Mouse (Mus musculus) liver, postnatal 0 days (tissue): ENCODE measurements around the gene Dlk1. TPM values are rescaled to one million over a fixed set of nuclear protein-coding genes. Genes with fewer than 3 reads are reported as not detected.
A peak's percentile ranks its signal among the peaks of the same experiment; 100 is the strongest.

Experiments used
- ATAC-seq: fragments of 200-750 bp; cut with Nextera tagmentation; 2 replicates; pipeline ENCODE4 v1.8.0; 2017; ENCODE audit warnings: mild to moderate bottlenecking, moderate library complexity
- DNase-seq: peaks from one replicate; pipeline ENCODE4 v3.0.0-alpha.2; 2016
- H3K27ac ChIP-seq: fragments of 300-500 bp; sonication (generic); 2 replicates; pipeline ENCODE4 v1.5.1; 2014; ENCODE audit warnings: antibody characterized with exemption, moderate library complexity, mild to moderate bottlenecking, low read depth
- H3K27me3 ChIP-seq: fragments of 300-500 bp; sonication (generic); 2 replicates; pipeline ENCODE4 v1.6.1; 2014; ENCODE audit warnings: low read length, control low read depth, mixed read lengths; ENCODE audit not compliant: insufficient read depth
- H3K36me3 ChIP-seq: fragments of 300-500 bp; sonication (generic); replicated peaks from 2 replicates; pipeline ENCODE4 v1.6.1; 2014; ENCODE audit warnings: mild to moderate bottlenecking, control low read depth, low read length, moderate library complexity, mixed read lengths; ENCODE audit not compliant: insufficient read depth
- H3K4me1 ChIP-seq: fragments of 300-500 bp; sonication (generic); 2 replicates; pipeline ENCODE4 v1.6.1; 2014; ENCODE audit warnings: antibody characterized with exemption, mild to moderate bottlenecking, control low read depth; ENCODE audit not compliant: insufficient read depth
- H3K4me2 ChIP-seq: fragments of 300-500 bp; sonication (generic); 2 replicates; pipeline ENCODE4 v1.6.1; 2014; ENCODE audit warnings: low read depth, mild to moderate bottlenecking, low read length, moderate library complexity, mixed read lengths
- H3K4me3 ChIP-seq: fragments of 300-500 bp; sonication (generic); 2 replicates; pipeline ENCODE4 v1.5.1; 2014; ENCODE audit warnings: low read depth, low read length
- H3K9ac ChIP-seq: fragments of 300-500 bp; sonication (generic); replicated peaks from 2 replicates; pipeline ENCODE4 v1.6.1; 2014; ENCODE audit warnings: mild to moderate bottlenecking, moderate library complexity
- H3K9me3 ChIP-seq: fragments of 300-500 bp; sonication (generic); 2 replicates; pipeline ENCODE4 v1.6.1; 2016; ENCODE audit warnings: mild to moderate bottlenecking, control low read depth, low read length, mixed read lengths
- CTCF ChIP-seq: sonication (generic); IDR thresholded peaks from 2 replicates; pipeline ENCODE4 v1.5.1; 2016; ENCODE audit warnings: antibody characterized with exemption, low read depth
- EP300 ChIP-seq: IDR thresholded peaks from 2 replicates; pipeline ENCODE4 v1.6.1; 2016; ENCODE audit warnings: antibody characterized with exemption, low read depth, mild to moderate bottlenecking
- WGBS: fragments of 180-500 bp; shearing (Covaris S2); extraction: QIAGEN DNeasy Blood & Tissue Kit; methylation state at CpG from one replicate; pipeline ENCODE4 v1.1.7; 2014; ENCODE audit not compliant: insufficient replicate concordance; 5-methylcytosine and 5-hydroxymethylcytosine counted together
- polyA plus RNA-seq: library from polyadenylated mRNA; unstranded; fragments of >200 nt; fragmentation: Nextera tagmentation; extraction: Ambion mirVana; gene quantifications from 2 replicates; pipeline ENCODE4 v1.2.1, GENCODE M21; 2015

The Dlk1 gene
- polyA plus RNA-seq, 1 experiment from 2014 or later: 50.7 TPM

DNA sequence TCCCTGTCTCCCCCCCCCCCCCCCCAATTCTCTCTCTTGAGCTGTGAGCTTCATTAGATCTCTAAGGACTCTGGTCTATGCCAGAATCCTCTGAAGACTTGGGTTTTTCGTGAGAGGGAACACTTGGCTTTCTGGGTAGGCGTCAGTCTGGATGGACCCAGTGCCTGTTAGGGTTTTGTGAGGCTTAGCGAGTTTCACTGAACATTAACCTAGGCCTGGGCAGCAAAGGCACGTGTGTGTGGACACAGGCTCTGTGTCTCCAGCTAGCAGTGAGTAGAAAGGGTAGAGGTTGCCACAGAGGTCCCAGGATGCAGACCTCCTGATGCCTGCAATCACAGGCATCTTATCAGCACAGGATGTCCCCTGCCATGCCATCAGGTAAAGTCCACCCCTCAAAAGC, 48.4 kb downstream of the Dlk1 start:
- Histone ChIP-seq H3K36me3 (no peaks in the 10 kb centered on the region), H3K4me2 (no peak overlapping the region), H3K4me1 (no peaks in the 10 kb centered on the region), H3K4me3 (no peak overlapping the region), H3K27ac (no peak overlapping the region), H3K27me3 (no peaks in the 10 kb centered on the region), H3K9me3 (no peaks in the 10 kb centered on the region), H3K9ac (no peak overlapping the region)
- 32% methylated on average over 4 of the region's 4 CpGs for WGBS
- TF ChIP-seq CTCF (no peak), EP300 (no peak)
- peak; percentile 36 for DNase-seq
- peak; percentile 87 for ATAC-seq

DNA sequence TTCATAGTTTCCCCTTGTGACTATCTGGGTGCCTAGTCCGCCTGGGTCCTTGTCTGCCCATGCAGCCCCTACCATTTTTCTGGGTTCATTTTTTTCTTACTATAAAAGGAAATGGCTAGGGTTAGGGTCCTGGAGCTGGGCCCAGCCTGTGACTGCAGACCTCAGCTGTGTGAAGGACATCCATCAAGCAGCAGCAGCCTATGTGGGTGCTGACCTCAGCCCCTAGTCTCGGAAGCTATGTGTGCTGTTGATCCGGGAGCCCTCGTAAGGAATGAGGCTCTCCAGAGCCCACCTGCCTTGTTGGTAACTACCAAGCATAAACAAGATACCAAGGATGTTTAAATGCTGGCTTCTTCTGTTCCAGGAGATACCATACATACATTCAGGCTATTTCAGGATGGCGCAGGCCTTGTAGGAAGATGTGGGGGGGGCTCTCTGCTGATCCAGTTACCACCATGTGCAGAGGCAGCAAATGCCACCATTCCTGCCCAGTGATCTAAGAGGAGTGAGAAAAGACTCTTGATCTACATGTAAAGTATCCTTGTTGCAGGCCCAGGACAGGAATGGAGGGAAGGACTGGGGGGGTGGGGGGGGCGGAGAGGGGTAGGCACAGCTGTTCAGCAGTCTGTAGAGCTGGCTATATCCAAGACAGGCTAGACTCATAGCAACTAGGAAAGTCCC, 49.9 kb downstream of the Dlk1 start:
- DNase-seq (no peak), ATAC-seq (no peak)
- no peak overlapping the region for H3K27ac ChIP-seq
- H3K27me3 ChIP-seq: no peaks in the 10 kb centered on the region
- TF ChIP-seq CTCF (no peak), EP300 (no peak)
- H3K4me1 ChIP-seq: no peaks in the 10 kb centered on the region; the same call in 1 of the 2 replicates
- no peaks in the 10 kb centered on the region for H3K9me3 ChIP-seq
- 88% methylated on average over 6 of the region's 6 CpGs for WGBS
- no peak overlapping the region for H3K4me3 ChIP-seq
- H3K9ac ChIP-seq: no peak overlapping the region
- no peak overlapping the region for H3K4me2 ChIP-seq
- no peaks in the 10 kb centered on the region for H3K36me3 ChIP-seq

DNA sequence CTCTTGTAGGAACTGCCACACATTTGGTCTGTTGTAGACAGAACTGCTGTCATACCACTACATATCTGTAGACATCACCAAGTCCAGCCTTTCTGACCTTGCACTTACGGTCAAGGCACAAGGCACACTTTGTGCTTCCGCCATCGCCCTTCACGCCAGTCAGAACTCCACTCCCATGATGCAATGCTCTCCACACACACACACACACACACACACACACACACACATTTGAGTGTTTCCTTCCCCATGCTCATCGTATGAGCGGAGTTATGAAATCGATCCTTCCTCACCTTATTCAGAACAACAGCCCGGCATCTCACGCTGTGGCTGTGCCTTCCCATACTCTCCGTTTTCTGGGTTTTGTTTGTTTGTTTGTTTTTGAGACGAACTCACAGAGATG, 55.1 kb downstream of the Dlk1 start:
- H3K36me3 ChIP-seq: no peaks in the 10 kb centered on the region
- TF ChIP-seq EP300 (no peak), CTCF (no peak)
- DNase-seq (peak; percentile 46), ATAC-seq (peak; percentile 46)
- H3K4me2 ChIP-seq: no peak overlapping the region
- H3K27me3 ChIP-seq: no peaks in the 10 kb centered on the region
- WGBS: 52% methylated on average over 11 of the region's 11 CpGs
- H3K4me1 ChIP-seq: peaks cover 38% of the 10 kb centered on the region
- H3K9me3 ChIP-seq: no peaks in the 10 kb centered on the region
- H3K4me3 ChIP-seq: no peak overlapping the region
- no peak overlapping the region for H3K27ac ChIP-seq
- no peak overlapping the region for H3K9ac ChIP-seq

DNA sequence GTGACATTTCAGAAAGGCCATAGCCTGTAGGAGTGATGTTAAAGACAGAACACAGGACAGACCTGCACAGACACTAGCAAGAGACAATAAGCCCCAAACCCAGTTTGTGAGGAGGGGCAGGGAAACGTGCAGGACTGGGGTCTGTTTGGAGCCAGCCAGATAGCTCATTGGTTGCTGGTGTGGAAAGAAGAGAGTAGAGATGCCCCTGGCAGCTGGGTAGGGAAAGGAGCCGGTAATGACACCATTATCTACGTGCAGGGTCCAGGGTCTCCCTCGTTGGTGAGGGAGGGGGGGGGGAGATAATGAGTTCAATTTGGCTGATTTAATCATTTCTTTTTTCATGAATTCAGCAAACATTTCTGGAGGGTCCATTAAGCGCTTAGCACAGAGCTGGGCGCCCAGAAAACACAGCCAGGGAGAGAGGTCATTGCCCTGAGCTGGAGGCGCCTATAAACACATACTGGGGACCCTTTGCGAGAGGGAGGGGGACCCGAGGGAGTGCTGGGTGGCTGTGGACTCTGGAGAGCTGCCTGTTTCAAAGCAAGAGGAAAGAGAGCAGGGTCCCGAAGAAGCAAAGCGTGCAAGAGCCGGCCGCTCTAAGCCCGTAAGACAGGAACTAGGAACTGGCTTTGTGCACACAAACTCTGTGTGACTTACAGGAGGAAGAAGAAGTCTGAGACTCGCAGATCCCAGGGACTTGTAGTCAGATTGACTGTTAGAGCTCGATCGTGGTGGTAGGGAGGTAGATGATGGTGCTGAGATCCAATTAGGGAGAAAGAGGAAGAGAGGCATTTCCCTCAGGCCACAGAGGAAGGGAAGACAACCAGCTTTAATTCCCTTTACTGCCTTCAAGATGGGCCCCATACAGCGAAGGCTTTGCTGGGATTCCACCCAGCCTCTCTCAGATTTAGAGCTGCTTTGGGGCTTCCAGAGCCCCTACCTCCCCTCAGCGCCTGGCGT, 56.2 kb downstream of the Dlk1 start:
- peak overlapping the region; percentile 31; the same call in 1 of the 2 replicates for H3K4me2 ChIP-seq
- DNase-seq (no peak), ATAC-seq (no peak)
- H3K4me1 ChIP-seq: peaks cover 46% of the 10 kb centered on the region
- TF ChIP-seq EP300 (no peak), CTCF (no peak)
- no peaks in the 10 kb centered on the region for H3K9me3 ChIP-seq
- peak overlapping the region; percentile 45; the same call in 1 of the 2 replicates for H3K27ac ChIP-seq
- no peak overlapping the region for H3K9ac ChIP-seq
- no peak overlapping the region for H3K4me3 ChIP-seq
- H3K36me3 ChIP-seq: no peaks in the 10 kb centered on the region
- 22% methylated on average over 20 of the region's 20 CpGs for WGBS
- H3K27me3 ChIP-seq: no peaks in the 10 kb centered on the region

DNA sequence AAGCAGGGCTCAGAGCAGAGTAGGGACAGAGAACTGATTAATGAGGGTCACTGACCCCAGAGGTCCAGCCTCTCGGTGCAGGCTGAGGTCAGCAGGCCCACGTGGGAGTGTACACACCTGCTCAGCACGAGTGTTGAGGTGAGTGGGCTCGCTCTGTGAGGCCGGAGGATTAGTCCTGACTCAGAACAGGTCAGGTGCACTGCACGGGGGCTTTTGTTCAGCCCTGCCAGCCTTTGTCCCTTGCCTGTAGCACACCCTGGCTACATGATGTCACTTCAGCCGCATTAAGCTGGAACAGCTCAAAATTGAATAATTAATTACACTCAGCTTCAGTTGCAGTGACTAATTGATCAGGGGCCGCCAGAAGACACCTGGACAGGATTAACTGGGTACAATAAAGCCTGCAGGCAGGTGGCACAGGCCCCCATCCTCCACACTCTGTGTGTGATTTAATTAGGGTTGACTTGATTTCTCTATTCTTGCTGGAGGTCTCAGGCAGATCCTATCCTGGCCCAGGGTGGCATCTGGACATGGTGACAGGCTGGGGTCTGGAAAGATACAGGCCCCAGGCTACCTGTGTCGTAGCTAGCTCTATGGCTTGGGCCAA, 57.0 kb downstream of the Dlk1 start:
- peak; percentile 61 for ATAC-seq
- Histone ChIP-seq H3K4me2 (no peak overlapping the region), H3K9ac (no peak overlapping the region), H3K4me3 (no peak overlapping the region), H3K9me3 (no peaks in the 10 kb centered on the region), H3K4me1 (peaks cover 46% of the 10 kb centered on the region), H3K27ac (peak overlapping the region; percentile 45; the same call in 1 of the 2 replicates), H3K27me3 (no peaks in the 10 kb centered on the region), H3K36me3 (no peaks in the 10 kb centered on the region)
- no peak for DNase-seq
- TF ChIP-seq EP300 (no peak), CTCF (no peak)
- WGBS: 49% methylated on average over 9 of the region's 9 CpGs

DNA sequence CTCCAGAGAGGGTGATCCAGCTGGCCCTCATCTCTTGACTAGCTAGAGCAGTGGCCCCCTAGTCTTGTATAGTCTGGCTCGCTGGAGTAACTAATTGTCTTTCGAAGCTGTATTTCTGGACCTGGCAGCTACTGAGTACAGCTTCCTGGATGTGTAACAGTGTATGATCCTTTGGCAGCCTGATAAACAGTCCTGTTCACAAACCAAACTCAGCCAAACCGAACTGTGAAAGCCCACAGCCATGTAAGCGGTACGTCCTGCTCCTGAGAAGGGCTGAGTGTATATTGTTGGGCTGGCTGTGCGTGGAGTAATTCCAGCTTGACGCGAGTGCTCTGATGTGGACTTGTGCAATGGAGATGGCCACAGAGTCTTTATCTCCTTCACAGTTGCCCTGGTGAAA, 57.6 kb downstream of the Dlk1 start:
- H3K9ac ChIP-seq: no peak overlapping the region
- no peak overlapping the region for H3K4me3 ChIP-seq
- H3K36me3 ChIP-seq: no peaks in the 10 kb centered on the region
- ATAC-seq (0 out of 2 replicates have a peak, but pooled peaks have one; percentile 6), DNase-seq (no peak)
- H3K27me3 ChIP-seq: no peaks in the 10 kb centered on the region
- H3K27ac ChIP-seq: no peak overlapping the region
- TF ChIP-seq CTCF (no peak), EP300 (no peak)
- H3K4me2 ChIP-seq: no peak overlapping the region
- H3K9me3 ChIP-seq: no peaks in the 10 kb centered on the region
- 55% methylated on average over 8 of the region's 8 CpGs for WGBS
- H3K4me1 ChIP-seq: peaks cover 46% of the 10 kb centered on the region
